Mouse (Mus musculus) heart, postnatal 0 days (tissue): ENCODE measurements around the gene Acta2. TPM values are rescaled to one million over a fixed set of nuclear protein-coding genes. Genes with fewer than 3 reads are reported as not detected.

Experiments
- ATAC-seq: fragments of 200-750 bp; cut with Nextera tagmentation; 2 replicates; pipeline ENCODE4 v1.8.0; 2017; ENCODE audit warnings: low read depth, moderate number of reproducible peaks, moderate library complexity; ENCODE audit not compliant: insufficient read depth
- DNase-seq: peaks from one replicate; pipeline ENCODE4 v3.0.0-alpha.2; 2016; ENCODE audit warnings: low spot score
- H3K27ac ChIP-seq: fragments of 300-500 bp; sonication (generic); 2 replicates; pipeline ENCODE4 v1.5.1; 2014; ENCODE audit warnings: low read depth, mild to moderate bottlenecking
- H3K27me3 ChIP-seq: fragments of 300-500 bp; sonication (generic); 2 replicates; pipeline ENCODE4 v1.6.1; 2014; ENCODE audit warnings: low read length, mixed read lengths; ENCODE audit not compliant: control insufficient read depth, insufficient read depth
- H3K36me3 ChIP-seq: fragments of 300-500 bp; sonication (generic); replicated peaks from 2 replicates; pipeline ENCODE4 v1.6.1; 2014; ENCODE audit warnings: low read length, mixed read lengths; ENCODE audit not compliant: control insufficient read depth, insufficient read depth
- H3K4me1 ChIP-seq: fragments of 300-500 bp; sonication (generic); 2 replicates; pipeline ENCODE4 v1.6.1; 2014; ENCODE audit warnings: antibody characterized with exemption; ENCODE audit not compliant: control insufficient read depth, insufficient read depth
- H3K4me2 ChIP-seq: fragments of 300-500 bp; sonication (generic); 2 replicates; pipeline ENCODE4 v1.6.1; 2014; ENCODE audit warnings: low read depth, mild to moderate bottlenecking, low read length, moderate library complexity
- H3K4me3 ChIP-seq: fragments of 300-500 bp; sonication (generic); 2 replicates; pipeline ENCODE4 v1.5.1; 2014; ENCODE audit warnings: low read depth, low read length
- H3K9ac ChIP-seq: fragments of 300-500 bp; sonication (generic); replicated peaks from 2 replicates; pipeline ENCODE4 v1.6.1; 2014; ENCODE audit warnings: low read depth, low read length, mixed read lengths
- H3K9me3 ChIP-seq: fragments of 300-500 bp; sonication (generic); replicated peaks from 2 replicates; pipeline ENCODE4 v1.6.1; 2016; ENCODE audit warnings: low read length; ENCODE audit not compliant: control insufficient read depth
- CTCF ChIP-seq: IDR thresholded peaks from 2 replicates; pipeline ENCODE4 v1.5.1; 2016; ENCODE audit warnings: antibody characterized with exemption, control low read depth, low read depth
- EP300 ChIP-seq: IDR thresholded peaks from 2 replicates; pipeline ENCODE4 v1.6.1; 2016; ENCODE audit warnings: antibody characterized with exemption, low read depth
- WGBS: fragments of 180-500 bp; shearing (Covaris S2); extraction: QIAGEN DNeasy Blood & Tissue Kit; methylation state at CpG from one replicate; pipeline ENCODE4 v1.1.7; 2014; 5-methylcytosine and 5-hydroxymethylcytosine counted together
- polyA plus RNA-seq: library from polyadenylated mRNA; unstranded; fragments of >200 nt; fragmentation: Nextera tagmentation; extraction: Ambion mirVana; gene quantifications from 2 replicates; pipeline ENCODE4 v1.2.1, GENCODE M21; 2015
- total RNA-seq: library from RNA; depleted of rRNA; stranded (reverse); fragments of >200 nt; gene quantifications from 2 replicates; pipeline ENCODE4 v1.2.3, GENCODE M21; 2014; ENCODE audit warnings: low replicate concordance

Gene Acta2
- total and polyA plus RNA-seq, 2 experiments from 2014 or later, result 1,307 to 1,327 TPM

DNA sequence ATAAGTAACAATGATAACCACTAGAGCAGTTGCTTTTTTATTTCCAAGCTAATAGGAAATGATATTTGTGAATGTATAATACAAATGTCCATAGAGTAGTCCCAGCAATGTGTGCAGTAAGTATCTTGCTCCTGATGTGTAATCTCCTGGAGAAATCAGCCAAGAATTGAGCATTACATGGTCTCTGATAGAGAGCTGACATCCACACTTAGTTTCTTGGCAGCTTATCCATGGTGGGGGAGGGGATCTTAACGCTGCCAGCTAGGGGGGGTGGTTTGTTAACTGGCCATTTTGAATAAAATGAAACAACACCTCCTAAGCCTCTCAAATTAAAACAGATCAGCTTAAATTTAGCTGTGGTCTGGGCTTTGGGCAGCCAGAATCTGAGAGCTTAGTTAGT lies 13.6 kb upstream of the Acta2 start:
- Histone ChIP-seq H3K4me1 (peaks cover 5% of the 10 kb centered on the region; the same call in 1 of the 2 replicates), H3K9me3 (no peaks in the 10 kb centered on the region), H3K4me2 (no peak overlapping the region), H3K27me3 (no peaks in the 10 kb centered on the region), H3K4me3 (no peak overlapping the region), H3K9ac (no peak overlapping the region), H3K27ac (no peak overlapping the region), H3K36me3 (no peaks in the 10 kb centered on the region)
- DNase-seq, result no peak
- no peak for ATAC-seq
- TF ChIP-seq EP300, result no peak
- no peak for TF ChIP-seq CTCF
- 19% methylated on average over 1 of the region's 1 CpGs for WGBS

- ATAC-seq, result peak; percentile 83
- no peak overlapping the region for H3K9ac ChIP-seq
- TF ChIP-seq EP300, result no peak
- no peak for TF ChIP-seq CTCF
These were observed 10.3 kb upstream of the Acta2 start for GRCm38 (mm10) chr19:34265604-34266193.

GRCm38 (mm10) chr19:34262273-34262974 lies 7.0 kb upstream of the Acta2 start:
- 90% methylated on average over 2 of the region's 2 CpGs for WGBS
- no peak overlapping the region for H3K4me3 ChIP-seq
- H3K9me3 ChIP-seq, result no peaks in the 10 kb centered on the region
- no peak for DNase-seq
- H3K4me2 ChIP-seq, result no peak overlapping the region
- H3K36me3 ChIP-seq, result no peaks in the 10 kb centered on the region
- no peak for TF ChIP-seq EP300
- no peak for TF ChIP-seq CTCF
- no peak for ATAC-seq
- no peaks in the 10 kb centered on the region for H3K27me3 ChIP-seq
- no peak overlapping the region for H3K27ac ChIP-seq
- H3K9ac ChIP-seq, result no peak overlapping the region
- H3K4me1 ChIP-seq, result peaks cover 5% of the 10 kb centered on the region; the same call in 1 of the 2 replicates

More at GRCm38 (mm10) chr19:34265604-34266193, 10.3 kb upstream of the Acta2 start:
- Histone ChIP-seq H3K27me3 (no peaks in the 10 kb centered on the region), H3K4me1 (peaks cover 5% of the 10 kb centered on the region; the same call in 1 of the 2 replicates), H3K27ac (peak overlapping the region; percentile 76), H3K4me2 (no peak overlapping the region), H3K4me3 (no peak overlapping the region), H3K36me3 (no peaks in the 10 kb centered on the region), H3K9me3 (no peaks in the 10 kb centered on the region)
- 31% methylated on average over 5 of the region's 5 CpGs for WGBS
- peak; percentile 71 for DNase-seq

DNA sequence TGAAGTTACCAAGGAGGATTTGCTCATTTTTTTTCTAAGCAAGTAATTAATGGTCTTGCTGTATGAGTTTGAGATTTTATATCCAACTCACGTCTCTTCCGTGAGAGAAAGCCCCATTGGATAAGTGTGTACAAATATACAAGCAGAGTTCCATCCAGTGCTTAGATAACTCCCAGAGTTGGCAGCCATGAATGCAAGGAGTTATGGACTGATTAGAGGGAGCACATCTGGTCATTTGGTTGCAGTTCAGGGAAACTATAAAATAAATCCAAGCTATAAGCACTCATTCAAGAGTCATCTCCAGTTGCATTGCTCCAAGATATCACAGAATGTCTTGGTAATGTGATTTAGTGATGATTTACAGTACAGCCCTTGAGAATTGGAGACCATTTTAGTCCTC lies 1.5 kb upstream of the Acta2 start:
- Histone ChIP-seq H3K4me3 (no peak overlapping the region), H3K4me1 (no peaks in the 10 kb centered on the region), H3K9me3 (no peaks in the 10 kb centered on the region), H3K9ac (no peak overlapping the region), H3K27ac (no peak overlapping the region), H3K36me3 (0 out of 2 replicates have a peak, but pooled peaks cover 2% of the 10 kb centered on the region), H3K27me3 (no peaks in the 10 kb centered on the region), H3K4me2 (no peak overlapping the region)
- DNase-seq (no peak), ATAC-seq (no peak)
- WGBS, result 44% methylated on average over 2 of the region's 2 CpGs
- no peak for TF ChIP-seq EP300
- TF ChIP-seq CTCF, result no peak

GRCm38 (mm10) chr19:34256149-34256548 lies 759 bp upstream of the Acta2 start:
- DNase-seq, result no peak
- no peak for ATAC-seq
- Histone ChIP-seq H3K4me1 (no peaks in the 10 kb centered on the region), H3K9me3 (no peaks in the 10 kb centered on the region), H3K36me3 (0 out of 2 replicates have a peak, but pooled peaks cover 9% of the 10 kb centered on the region), H3K27ac (0 out of 2 replicates have a peak overlapping the region, but pooled peaks have one; percentile 92), H3K4me3 (no peak overlapping the region), H3K27me3 (no peaks in the 10 kb centered on the region), H3K9ac (no peak overlapping the region), H3K4me2 (no peak overlapping the region)
- whole genome bisulfite sequencing, result 77% methylated on average over 5 of the region's 5 CpGs
- TF ChIP-seq CTCF (no peak), EP300 (no peak)
